Mouse (Mus musculus): ENCODE results near the gene Ubiad1. TPM values are rescaled to one million over a fixed set of nuclear protein-coding genes. Genes with fewer than 3 reads are reported as not detected.

Ubiad1 gene
- polyA plus RNA-seq, 1 experiment from 2014 or later, result 22.9 TPM

GRCm38 (mm10) chr4:148417559-148417958 is 27.0 kb downstream of the Ubiad1 start:
- Histone ChIP-seq H3K9me3 (no peaks in the 10 kb centered on the region), H3K27me3 (replicated peaks; ENCODE audit: low read depth, poor library complexity, severe bottlenecking) (peaks cover 56% of the 10 kb centered on the region), H3K27ac (replicated peaks) (no peak overlapping the region), H3K4me3 (no peak overlapping the region), H3K4me1 (peaks cover 13% of the 10 kb centered on the region), H3K36me3 (replicated peaks) (no peaks in the 10 kb centered on the region)
- no peak for DNase-seq (ENCODE audit: low spot score)
- WGBS, result 70% methylated on average over 6 of the region's 6 CpGs

DNA sequence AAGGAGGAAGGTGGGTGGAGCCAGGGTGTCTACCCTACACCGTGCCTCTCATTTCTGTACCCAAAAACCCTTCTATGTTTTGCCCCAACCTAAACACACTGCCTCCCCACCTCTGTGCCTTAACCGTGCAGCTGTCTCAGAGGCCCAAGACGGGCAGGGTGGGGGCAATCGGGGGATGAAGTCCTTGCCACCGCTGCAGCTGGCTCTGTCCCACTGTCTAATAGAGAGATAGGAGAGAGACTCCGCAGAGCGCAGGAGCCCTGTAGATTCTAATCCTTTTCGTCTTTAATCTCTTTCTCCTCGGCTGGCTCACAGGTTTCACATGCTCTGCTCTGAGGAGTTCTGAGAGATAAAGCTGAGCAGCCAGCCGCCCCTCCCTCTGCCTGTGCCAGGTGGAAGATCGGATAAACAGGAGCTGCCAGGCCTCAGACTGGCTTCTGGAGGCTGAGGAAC is 27.5 kb downstream of the Ubiad1 start:
- Histone ChIP-seq H3K27me3 (replicated peaks; ENCODE audit: low read depth, poor library complexity, severe bottlenecking) (peaks cover 56% of the 10 kb centered on the region), H3K9me3 (no peaks in the 10 kb centered on the region), H3K27ac (replicated peaks) (no peak overlapping the region), H3K36me3 (replicated peaks) (no peaks in the 10 kb centered on the region), H3K4me3 (no peak overlapping the region), H3K4me1 (peaks cover 13% of the 10 kb centered on the region)
- DNase-seq (ENCODE audit: low spot score), result no peak
- WGBS, result 49% methylated on average over 11 of the region's 11 CpGs

DNA sequence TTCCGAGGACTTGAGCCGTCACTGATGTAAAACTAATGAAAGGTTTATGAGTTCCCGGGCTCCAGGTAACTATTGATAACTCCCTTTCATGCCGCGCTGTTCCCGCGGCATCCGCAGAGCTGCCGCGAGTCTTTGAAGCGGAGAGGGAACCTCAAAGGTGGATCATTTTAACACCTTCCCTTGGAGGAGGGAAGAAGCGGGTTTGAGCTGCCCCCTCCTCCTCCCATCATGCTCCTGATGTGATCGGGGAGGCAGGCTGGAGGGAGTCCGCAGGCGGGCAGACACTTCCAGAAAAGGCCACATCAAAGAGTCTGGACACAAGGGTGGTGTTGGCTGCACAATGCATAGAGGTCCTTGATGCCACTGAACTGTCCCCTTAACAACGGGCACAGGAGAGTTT is 29.0 kb downstream of the Ubiad1 start:
- 19% methylated on average over 16 of the region's 16 CpGs for WGBS
- no peaks in the 10 kb centered on the region for H3K9me3 ChIP-seq
- H3K27me3 ChIP-seq (replicated peaks; ENCODE audit: low read depth, poor library complexity, severe bottlenecking), result peaks cover 56% of the 10 kb centered on the region
- H3K4me3 ChIP-seq, result no peak overlapping the region
- DNase-seq (ENCODE audit: low spot score), result no peak
- H3K36me3 ChIP-seq (replicated peaks), result no peaks in the 10 kb centered on the region
- H3K27ac ChIP-seq (replicated peaks), result no peak overlapping the region
- peaks cover 13% of the 10 kb centered on the region for H3K4me1 ChIP-seq

- Histone ChIP-seq H3K27ac (replicated peaks) (no peak overlapping the region), H3K27me3 (replicated peaks; ENCODE audit: low read depth, poor library complexity, severe bottlenecking) (peaks cover 52% of the 10 kb centered on the region), H3K36me3 (replicated peaks) (no peaks in the 10 kb centered on the region), H3K4me1 (peaks cover 24% of the 10 kb centered on the region), H3K4me3 (no peak overlapping the region), H3K9me3 (no peaks in the 10 kb centered on the region)
- no peak for DNase-seq (ENCODE audit: low spot score)
- WGBS, result 76% methylated on average over 10 of the region's 10 CpGs
These were observed 36.2 kb downstream of the Ubiad1 start for GRCm38 (mm10) chr4:148408256-148408975.

- peaks cover 77% of the 10 kb centered on the region for H3K27me3 ChIP-seq (replicated peaks; ENCODE audit: low read depth, poor library complexity, severe bottlenecking)
- peak overlapping the region; percentile 26 for H3K4me3 ChIP-seq
- 15% methylated on average over 13 of the region's 13 CpGs for WGBS
- H3K36me3 ChIP-seq (replicated peaks), result no peaks in the 10 kb centered on the region
- H3K27ac ChIP-seq (replicated peaks), result no peak overlapping the region
- H3K4me1 ChIP-seq, result peaks cover 37% of the 10 kb centered on the region
- DNase-seq (ENCODE audit: low spot score), result no peak
- no peaks in the 10 kb centered on the region for H3K9me3 ChIP-seq
These were observed 39.2 kb downstream of the Ubiad1 start for GRCm38 (mm10) chr4:148405255-148405788.

DNA sequence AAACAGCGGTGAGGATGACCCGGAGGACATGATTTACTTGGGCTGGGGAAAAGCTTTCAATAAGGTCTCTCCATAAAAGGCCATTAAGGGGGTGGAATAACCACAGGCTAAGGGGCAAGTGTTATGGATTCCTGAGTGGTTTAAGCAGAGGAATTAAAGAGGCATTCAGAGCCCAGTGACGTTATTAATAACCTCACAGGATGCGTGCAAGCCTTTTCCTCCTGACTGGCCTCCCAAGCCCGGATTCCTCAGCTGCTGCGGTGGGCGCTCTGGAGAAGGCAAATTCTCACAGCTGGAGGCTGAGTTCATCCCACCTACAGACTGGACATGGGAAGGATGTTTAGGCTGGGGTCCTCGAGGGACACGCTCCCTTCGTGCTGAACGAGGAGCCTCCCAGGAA is 39.8 kb downstream of the Ubiad1 start:
- Histone ChIP-seq H3K27me3 (replicated peaks; ENCODE audit: low read depth, poor library complexity, severe bottlenecking) (peaks cover 83% of the 10 kb centered on the region), H3K36me3 (replicated peaks) (no peaks in the 10 kb centered on the region), H3K4me1 (peaks cover 38% of the 10 kb centered on the region), H3K9me3 (no peaks in the 10 kb centered on the region), H3K4me3 (peak overlapping the region; percentile 23; the same call in 1 of the 2 replicates), H3K27ac (replicated peaks) (no peak overlapping the region)
- WGBS, result 15% methylated on average over 11 of the region's 11 CpGs
- DNase-seq (ENCODE audit: low spot score), result no peak

DNA sequence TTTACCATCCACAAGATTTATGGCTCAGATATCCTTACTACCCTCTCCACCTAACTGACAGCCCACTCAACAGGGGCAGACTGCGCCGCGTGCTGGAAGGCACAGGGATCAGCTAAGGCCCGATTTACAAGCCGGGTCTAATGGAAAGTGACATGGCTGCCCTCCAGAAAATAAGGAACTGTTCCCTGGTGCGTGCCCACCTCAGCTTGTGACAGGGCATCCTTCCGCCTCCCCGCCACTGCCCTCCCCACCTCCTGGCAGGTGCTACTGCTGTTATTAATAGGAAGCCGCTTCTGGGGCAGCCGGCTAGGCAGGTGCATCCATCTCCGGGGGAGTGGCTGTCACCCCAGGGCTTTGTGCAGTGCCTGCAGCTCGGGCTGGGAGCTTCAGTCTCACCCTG is 41.2 kb downstream of the Ubiad1 start:
- Histone ChIP-seq H3K27ac (replicated peaks) (no peak overlapping the region), H3K9me3 (no peaks in the 10 kb centered on the region), H3K36me3 (replicated peaks) (no peaks in the 10 kb centered on the region), H3K27me3 (replicated peaks; ENCODE audit: low read depth, poor library complexity, severe bottlenecking) (peaks cover 78% of the 10 kb centered on the region), H3K4me3 (no peak overlapping the region), H3K4me1 (peaks cover 40% of the 10 kb centered on the region)
- 14% methylated on average over 12 of the region's 12 CpGs for WGBS
- DNase-seq (ENCODE audit: low spot score), result no peak

GRCm38 (mm10) chr4:148399437-148400094 is 45.0 kb downstream of the Ubiad1 start:
- 73% methylated on average over 9 of the region's 9 CpGs for WGBS
- Histone ChIP-seq H3K4me1 (peaks cover 37% of the 10 kb centered on the region), H3K36me3 (replicated peaks) (no peaks in the 10 kb centered on the region), H3K27ac (replicated peaks) (no peak overlapping the region), H3K27me3 (replicated peaks; ENCODE audit: low read depth, poor library complexity, severe bottlenecking) (peaks cover 47% of the 10 kb centered on the region), H3K9me3 (no peaks in the 10 kb centered on the region), H3K4me3 (no peak overlapping the region)
- DNase-seq (ENCODE audit: low spot score), result no peak

GRCm38 (mm10) chr4:148397531-148398287 is 46.9 kb downstream of the Ubiad1 start:
- H3K27ac ChIP-seq (replicated peaks), result no peak overlapping the region; the same call in 1 of the 2 replicates
- peaks cover 40% of the 10 kb centered on the region for H3K27me3 ChIP-seq (replicated peaks; ENCODE audit: low read depth, poor library complexity, severe bottlenecking)
- 81% methylated on average over 18 of the region's 18 CpGs for WGBS
- H3K9me3 ChIP-seq, result no peaks in the 10 kb centered on the region
- H3K4me1 ChIP-seq, result peaks cover 32% of the 10 kb centered on the region
- H3K4me3 ChIP-seq, result no peak overlapping the region
- no peak for DNase-seq (ENCODE audit: low spot score)
- H3K36me3 ChIP-seq (replicated peaks), result no peaks in the 10 kb centered on the region

DNA sequence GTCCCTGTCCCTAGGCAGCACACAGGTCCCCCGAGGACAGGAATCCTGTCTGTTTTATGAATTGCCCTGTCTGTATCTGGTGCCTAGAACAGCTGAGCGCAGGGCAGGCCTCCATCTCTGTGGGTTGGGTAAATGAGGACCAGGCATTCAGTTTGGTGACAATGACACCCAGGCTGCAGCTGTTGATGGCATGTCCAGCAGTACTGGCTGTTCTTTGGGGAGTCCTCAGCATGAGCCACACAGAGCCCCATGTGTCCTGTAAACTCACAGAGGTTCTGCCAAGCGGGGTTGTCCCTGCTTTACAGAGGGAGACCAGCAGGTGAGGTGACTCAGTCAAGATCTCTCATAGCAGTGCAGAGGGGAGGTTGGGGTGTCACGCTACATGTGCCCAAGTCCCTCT is 47.5 kb downstream of the Ubiad1 start:
- Histone ChIP-seq H3K27me3 (replicated peaks; ENCODE audit: low read depth, poor library complexity, severe bottlenecking) (peaks cover 38% of the 10 kb centered on the region), H3K9me3 (no peaks in the 10 kb centered on the region), H3K27ac (replicated peaks) (no peak overlapping the region), H3K36me3 (replicated peaks) (no peaks in the 10 kb centered on the region), H3K4me1 (peaks cover 38% of the 10 kb centered on the region), H3K4me3 (no peak overlapping the region)
- WGBS, result 89% methylated on average over 4 of the region's 4 CpGs
- no peak for DNase-seq (ENCODE audit: low spot score)

GRCm38 (mm10) chr4:148395875-148396274 is 48.7 kb downstream of the Ubiad1 start:
- Histone ChIP-seq H3K27me3 (replicated peaks; ENCODE audit: low read depth, poor library complexity, severe bottlenecking) (peaks cover 34% of the 10 kb centered on the region), H3K27ac (replicated peaks) (no peak overlapping the region), H3K9me3 (no peaks in the 10 kb centered on the region), H3K36me3 (replicated peaks) (no peaks in the 10 kb centered on the region), H3K4me3 (no peak overlapping the region), H3K4me1 (peaks cover 34% of the 10 kb centered on the region)
- 85% methylated on average over 6 of the region's 6 CpGs for WGBS
- no peak for DNase-seq (ENCODE audit: low spot score)

GRCm38 (mm10) chr4:148395198-148395597 is 49.4 kb downstream of the Ubiad1 start:
- Histone ChIP-seq H3K27ac (replicated peaks) (no peak overlapping the region), H3K36me3 (replicated peaks) (no peaks in the 10 kb centered on the region), H3K9me3 (no peaks in the 10 kb centered on the region), H3K4me1 (peaks cover 34% of the 10 kb centered on the region), H3K27me3 (replicated peaks; ENCODE audit: low read depth, poor library complexity, severe bottlenecking) (peaks cover 35% of the 10 kb centered on the region), H3K4me3 (no peak overlapping the region)
- DNase-seq (ENCODE audit: low spot score), result peak; percentile 34
- 56% methylated on average over 7 of the region's 7 CpGs for WGBS
